Mouse (Mus musculus) hindbrain, embryonic 10.5 days (tissue): ENCODE measurements at regions not wholly inside any gene's neighbourhood (a gene's known extent, or its start where the extent isn't known, plus 50 kb on each side); places are given as distances from the start of the nearest gene placed in this dataset.

Source experiments
- DNase-seq: peaks from one replicate; pipeline ENCODE4 v3.0.0-alpha.2; 2017; ENCODE audit warnings: low spot score
- H3K27ac ChIP-seq: fragments of 300-500 bp; sonication (generic); 2 replicates; pipeline ENCODE4 v1.5.1; 2016; ENCODE audit warnings: mild to moderate bottlenecking, moderate library complexity
- H3K27me3 ChIP-seq: fragments of 300-500 bp; sonication (generic); 2 replicates; pipeline ENCODE4 v1.6.1; 2016; ENCODE audit warnings: mild to moderate bottlenecking; ENCODE audit not compliant: poor library complexity, insufficient read depth, severe bottlenecking
- H3K36me3 ChIP-seq: fragments of 300-500 bp; sonication (generic); 2 replicates; pipeline ENCODE4 v1.6.1; 2016; ENCODE audit warnings: mild to moderate bottlenecking, moderate library complexity
- H3K4me1 ChIP-seq: fragments of 300-500 bp; sonication (generic); replicated peaks from 2 replicates; pipeline ENCODE4 v1.6.1; 2016; ENCODE audit warnings: mild to moderate bottlenecking
- H3K4me3 ChIP-seq: fragments of 300-500 bp; sonication (generic); 2 replicates; pipeline ENCODE4 v1.5.1; 2016; ENCODE audit warnings: mild to moderate bottlenecking, moderate library complexity
- H3K9me3 ChIP-seq: fragments of 300-500 bp; sonication (generic); 2 replicates; pipeline ENCODE4 v1.6.1; 2016; ENCODE audit warnings: mild to moderate bottlenecking, moderate library complexity
- WGBS: fragments of 180-500 bp; shearing (Covaris S2); methylation state at CpG from one replicate; pipeline ENCODE4 v1.1.7; 2016; 5-methylcytosine and 5-hydroxymethylcytosine counted together

DNA sequence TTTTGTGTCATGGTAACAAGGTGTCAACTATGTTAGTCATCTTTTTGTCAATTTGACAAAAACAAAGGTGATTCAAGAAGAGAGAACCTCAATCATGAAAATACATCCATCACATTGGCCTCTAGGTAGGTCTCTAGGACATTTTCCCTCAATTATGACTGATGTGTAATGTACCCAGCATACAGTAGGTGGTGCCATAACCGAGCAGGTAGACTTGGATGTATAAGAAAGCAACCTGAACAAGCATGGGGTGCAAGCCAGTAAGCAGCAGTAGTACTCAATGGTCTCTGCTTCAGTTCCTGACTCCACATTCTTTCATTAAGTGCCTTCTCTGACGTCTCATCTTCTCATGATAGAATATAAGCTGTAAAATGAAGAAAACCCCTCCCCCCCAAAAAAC lies 463.8 kb downstream of the Tmem161b start:
- Histone ChIP-seq H3K27ac (no peak overlapping the region), H3K4me3 (no peak overlapping the region), H3K4me1 (peaks cover 1% of the 10 kb centered on the region; the same call in 1 of the 2 replicates), H3K9me3 (no peaks in the 10 kb centered on the region), H3K36me3 (no peaks in the 10 kb centered on the region), H3K27me3 (no peaks in the 10 kb centered on the region)
- 56% methylated on average over 2 of the region's 2 CpGs for WGBS
- no peak for DNase-seq

DNA sequence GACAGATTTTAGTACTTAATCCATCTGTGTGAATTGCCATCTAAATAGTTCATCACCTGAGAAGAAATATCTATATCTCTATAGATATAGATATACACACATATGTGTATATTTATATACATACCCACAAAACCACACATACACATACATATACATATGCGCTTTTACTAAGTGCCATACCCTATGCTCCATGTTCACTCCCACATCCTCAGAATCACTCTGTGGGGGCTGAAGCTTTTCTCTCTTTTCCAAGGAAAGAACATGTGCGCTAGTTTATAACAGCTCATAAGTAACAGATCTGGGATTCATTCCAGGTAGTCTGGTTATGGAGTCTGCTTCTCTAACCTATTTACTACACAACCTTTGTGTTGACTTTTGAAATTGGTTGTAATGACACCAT lies 471.4 kb downstream of the Tmem161b start:
- no peaks in the 10 kb centered on the region for H3K36me3 ChIP-seq
- no peak for DNase-seq
- 93% methylated on average over 2 of the region's 2 CpGs for WGBS

DNA sequence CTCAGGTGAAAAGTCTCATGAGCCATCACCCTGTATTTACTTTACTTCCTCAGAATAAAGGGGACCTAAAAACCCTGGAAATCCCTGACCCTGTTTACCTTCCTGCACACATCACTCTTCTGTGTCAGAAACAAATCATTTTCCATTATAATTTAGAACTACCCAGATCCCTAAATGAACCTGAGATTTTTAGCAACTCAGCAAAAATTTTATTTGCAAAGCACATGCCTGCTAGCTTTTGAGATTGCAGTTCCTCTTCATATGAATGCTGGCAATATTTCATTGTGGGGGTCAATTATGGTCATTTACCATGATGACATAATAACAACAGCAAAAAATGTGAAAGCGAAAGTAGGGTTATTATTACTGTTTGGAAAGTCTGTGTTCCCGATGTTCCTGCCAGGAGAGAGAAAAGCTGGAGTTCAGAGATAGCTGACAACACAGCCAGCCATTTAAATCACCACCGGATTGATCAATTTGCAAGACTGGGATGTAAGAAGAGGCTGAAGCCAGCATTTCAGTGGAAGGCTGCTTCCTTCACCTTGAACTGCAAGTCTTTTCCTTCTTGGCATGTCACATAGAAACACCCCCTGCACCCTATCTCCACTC lies 476.5 kb downstream of the Tmem161b start:
- no peaks in the 10 kb centered on the region for H3K27me3 ChIP-seq
- no peaks in the 10 kb centered on the region for H3K9me3 ChIP-seq
- DNase-seq = no peak
- no peak overlapping the region for H3K27ac ChIP-seq
- 69% methylated on average over 3 of the region's 3 CpGs for WGBS
- H3K4me3 ChIP-seq = no peak overlapping the region
- no peaks in the 10 kb centered on the region for H3K36me3 ChIP-seq
- H3K4me1 ChIP-seq = 0 out of 2 replicates have a peak, but pooled peaks cover 3% of the 10 kb centered on the region

More for the DNA sequence above, 471.4 kb downstream of the Tmem161b start:
- no peaks in the 10 kb centered on the region for H3K27me3 ChIP-seq
- no peaks in the 10 kb centered on the region for H3K9me3 ChIP-seq
- H3K4me3 ChIP-seq = no peak overlapping the region
- H3K27ac ChIP-seq = no peak overlapping the region
- H3K4me1 ChIP-seq = no peaks in the 10 kb centered on the region

GRCm38 (mm10) chr13:84741231-84741630 lies 448.0 kb upstream of the Ccnh start:
- H3K4me1 ChIP-seq = no peaks in the 10 kb centered on the region
- H3K4me3 ChIP-seq = no peak overlapping the region
- no peak for DNase-seq
- H3K27me3 ChIP-seq = no peaks in the 10 kb centered on the region
- H3K27ac ChIP-seq = no peak overlapping the region
- WGBS = 87% methylated on average over 4 of the region's 4 CpGs
- no peaks in the 10 kb centered on the region for H3K36me3 ChIP-seq
- 0 out of 2 replicates have a peak, but pooled peaks cover 3% of the 10 kb centered on the region for H3K9me3 ChIP-seq

- Histone ChIP-seq H3K36me3 (no peaks in the 10 kb centered on the region), H3K27ac (no peak overlapping the region), H3K27me3 (no peaks in the 10 kb centered on the region), H3K4me3 (no peak overlapping the region), H3K4me1 (no peaks in the 10 kb centered on the region), H3K9me3 (no peaks in the 10 kb centered on the region)
- no peak for DNase-seq
- WGBS = 91% methylated on average over 2 of the region's 2 CpGs
Observed at GRCm38 (mm10) chr13:84748331-84748730, 440.9 kb upstream of the Ccnh start.

DNA sequence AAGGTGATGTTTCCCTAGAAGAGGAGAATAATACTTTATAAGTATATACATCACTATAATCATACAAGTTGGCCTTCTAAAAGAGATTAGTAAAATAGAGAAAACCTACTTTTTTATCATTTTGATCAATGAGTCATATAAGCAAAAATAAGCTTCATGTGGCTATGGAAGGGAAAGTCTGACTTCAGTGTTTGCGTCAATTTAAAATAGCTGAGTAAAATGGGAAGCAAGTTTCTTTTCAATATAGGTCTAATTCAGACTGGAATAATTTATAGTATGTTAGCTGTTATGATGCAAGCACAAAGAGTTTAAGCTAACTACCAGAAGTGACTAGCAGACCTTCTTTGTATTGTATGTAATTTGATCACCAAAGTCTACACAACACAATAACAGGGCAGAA lies 440.0 kb upstream of the Ccnh start:
- Histone ChIP-seq H3K4me1 (no peaks in the 10 kb centered on the region), H3K4me3 (no peak overlapping the region)
- WGBS = 91% methylated on average over 1 of the region's 1 CpGs

GRCm38 (mm10) chr13:84750136-84750535 lies 439.1 kb upstream of the Ccnh start:
- Histone ChIP-seq H3K27ac (no peak overlapping the region), H3K9me3 (no peaks in the 10 kb centered on the region), H3K4me3 (no peak overlapping the region), H3K36me3 (no peaks in the 10 kb centered on the region), H3K27me3 (peaks cover 5% of the 10 kb centered on the region; the same call in 1 of the 2 replicates), H3K4me1 (no peaks in the 10 kb centered on the region)
- DNase-seq = no peak
- 93% methylated on average over 2 of the region's 2 CpGs for WGBS

More for the DNA sequence above, 440.0 kb upstream of the Ccnh start:
- Histone ChIP-seq H3K27me3 (no peaks in the 10 kb centered on the region), H3K36me3 (no peaks in the 10 kb centered on the region), H3K27ac (no peak overlapping the region), H3K9me3 (no peaks in the 10 kb centered on the region)
- no peak for DNase-seq

DNA sequence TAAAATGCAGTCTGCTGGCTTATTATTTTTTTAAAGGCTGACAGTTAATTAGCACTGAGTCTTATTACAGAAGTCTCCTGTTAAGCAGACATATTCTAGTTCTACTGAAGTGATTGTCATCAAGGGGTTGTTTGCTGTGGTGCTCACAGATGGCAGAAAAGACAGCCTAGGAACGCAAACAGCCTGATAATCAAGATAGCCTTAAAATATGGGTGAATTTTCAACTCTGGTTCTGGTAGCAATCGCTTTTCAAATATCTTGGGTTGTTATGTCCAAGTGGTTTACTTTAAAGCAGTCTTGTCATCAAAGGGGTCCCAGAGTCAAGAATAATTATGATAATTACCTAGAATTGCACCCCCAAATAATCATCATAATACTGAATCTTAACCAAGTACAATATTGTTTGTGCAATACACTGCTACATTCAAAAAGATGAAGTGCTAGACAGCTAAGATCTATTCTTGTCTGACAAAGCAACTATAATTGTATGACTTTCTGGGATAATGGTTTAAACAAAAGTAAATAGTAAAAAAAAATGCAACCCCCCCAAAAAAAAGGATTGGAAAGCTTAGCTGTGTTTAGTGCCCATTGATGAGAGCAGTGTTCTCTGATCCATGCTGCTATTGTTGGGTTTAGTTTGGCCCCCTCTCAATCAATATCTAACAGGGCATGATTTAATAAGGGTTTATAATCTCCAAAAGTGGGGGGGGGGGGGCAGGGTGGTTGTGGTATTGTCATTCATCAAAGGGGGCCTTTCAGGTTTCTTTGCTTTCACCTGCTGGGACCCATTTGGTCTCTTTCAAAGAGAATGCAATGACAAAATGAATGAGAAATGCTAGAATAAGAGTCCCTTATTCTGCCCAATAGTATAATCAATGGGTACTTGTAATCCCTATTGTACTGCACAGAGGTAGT lies 437.4 kb upstream of the Ccnh start:
- 0 out of 2 replicates have a peak, but pooled peaks cover 2% of the 10 kb centered on the region for H3K4me1 ChIP-seq
- 81% methylated on average over 2 of the region's 2 CpGs for WGBS
- no peaks in the 10 kb centered on the region for H3K36me3 ChIP-seq
- no peak overlapping the region for H3K4me3 ChIP-seq
- H3K27ac ChIP-seq = no peak overlapping the region
- no peaks in the 10 kb centered on the region for H3K9me3 ChIP-seq
- DNase-seq = no peak
- peaks cover 9% of the 10 kb centered on the region for H3K27me3 ChIP-seq

DNA sequence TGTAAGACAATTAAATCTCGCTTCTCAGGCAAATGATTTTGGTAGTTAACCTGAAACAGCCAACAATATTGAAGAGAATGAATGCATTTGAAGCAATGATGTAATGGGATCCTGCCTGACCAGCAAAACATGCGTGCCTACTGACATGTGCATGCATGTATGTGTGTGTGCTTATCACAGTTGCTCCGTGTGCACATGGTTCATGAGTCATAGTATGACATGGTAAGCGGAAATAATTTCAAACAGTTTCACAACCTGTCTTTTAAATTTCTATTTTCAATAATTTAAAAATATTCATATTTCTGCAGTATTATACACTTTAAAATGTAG lies 436.8 kb upstream of the Ccnh start:
- Histone ChIP-seq H3K9me3 (no peaks in the 10 kb centered on the region), H3K4me1 (0 out of 2 replicates have a peak, but pooled peaks cover 3% of the 10 kb centered on the region), H3K4me3 (no peak overlapping the region), H3K27me3 (peaks cover 9% of the 10 kb centered on the region), H3K27ac (no peak overlapping the region), H3K36me3 (no peaks in the 10 kb centered on the region)
- WGBS = 66% methylated on average over 4 of the region's 4 CpGs
- DNase-seq = no peak

DNA sequence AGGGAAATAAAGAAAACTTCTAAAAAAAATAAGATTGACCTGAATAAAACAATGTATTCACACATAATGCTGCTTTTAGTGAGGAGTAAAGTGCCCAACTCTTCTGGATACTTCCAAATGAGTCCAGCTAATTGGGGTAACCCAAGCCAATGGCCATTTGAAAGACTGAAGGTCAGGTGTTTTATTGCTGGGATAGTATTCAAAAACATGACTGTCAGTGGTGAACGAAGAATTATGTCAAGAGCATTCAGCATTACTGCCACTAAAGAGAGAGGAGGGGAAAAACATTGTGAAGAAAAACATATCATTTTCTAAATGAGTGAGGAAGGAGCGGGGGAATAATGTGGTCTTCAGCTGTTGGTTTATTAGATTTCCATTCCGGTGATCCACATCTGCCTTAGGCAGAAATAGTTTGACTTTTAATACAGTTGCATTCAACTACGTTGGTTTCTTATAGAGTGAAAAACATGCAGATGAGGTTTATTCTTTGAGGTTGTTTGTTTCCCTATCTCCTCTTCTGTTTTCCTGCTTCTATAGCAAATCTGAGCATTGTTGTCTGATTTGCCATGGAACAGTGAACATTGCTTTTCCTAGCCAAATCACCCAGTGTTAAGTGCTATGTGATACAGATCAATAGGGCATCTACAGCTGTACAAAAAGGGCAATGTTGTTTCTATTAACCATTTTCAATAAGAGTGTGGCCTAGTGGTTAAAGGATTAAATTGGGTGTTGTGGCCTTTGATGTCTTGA lies 435.3 kb upstream of the Ccnh start:
- 76% methylated on average over 4 of the region's 4 CpGs for WGBS

GRCm38 (mm10) chr13:84754821-84755725 lies 434.1 kb upstream of the Ccnh start:
- Histone ChIP-seq H3K4me3 (no peak overlapping the region), H3K4me1 (peaks cover 11% of the 10 kb centered on the region), H3K9me3 (no peaks in the 10 kb centered on the region), H3K27ac (no peak overlapping the region), H3K27me3 (peaks cover 12% of the 10 kb centered on the region), H3K36me3 (no peaks in the 10 kb centered on the region)
- WGBS = 87% methylated on average over 8 of the region's 8 CpGs
- no peak for DNase-seq

More for the DNA sequence above, 435.3 kb upstream of the Ccnh start:
- Histone ChIP-seq H3K36me3 (no peaks in the 10 kb centered on the region), H3K27ac (no peak overlapping the region), H3K27me3 (peaks cover 12% of the 10 kb centered on the region), H3K4me1 (peaks cover 11% of the 10 kb centered on the region), H3K9me3 (no peaks in the 10 kb centered on the region), H3K4me3 (no peak overlapping the region)
- DNase-seq = no peak

GRCm38 (mm10) chr13:84756796-84757335 lies 432.3 kb upstream of the Ccnh start:
- 87% methylated on average over 6 of the region's 6 CpGs for WGBS
- H3K4me3 ChIP-seq = no peak overlapping the region
- no peaks in the 10 kb centered on the region for H3K9me3 ChIP-seq
- H3K36me3 ChIP-seq = no peaks in the 10 kb centered on the region
- DNase-seq = no peak
- H3K4me1 ChIP-seq = peaks cover 11% of the 10 kb centered on the region
- peaks cover 12% of the 10 kb centered on the region for H3K27me3 ChIP-seq
- H3K27ac ChIP-seq = no peak overlapping the region; the same call in 1 of the 2 replicates
